Mouse (Mus musculus) heart, postnatal 0 days (tissue): Measurements from ENCODE around the gene Igsf8. TPM values are rescaled to one million over a fixed set of nuclear protein-coding genes. Genes with fewer than 3 reads are reported as not detected.

Source experiments
- ATAC-seq: fragments of 200-750 bp; cut with Nextera tagmentation; 2 replicates; pipeline ENCODE4 v1.8.0; 2017; ENCODE audit warnings: low read depth, moderate number of reproducible peaks, moderate library complexity; ENCODE audit not compliant: insufficient read depth
- DNase-seq: peaks from one replicate; pipeline ENCODE4 v3.0.0-alpha.2; 2016; ENCODE audit warnings: low spot score
- H3K27ac ChIP-seq: fragments of 300-500 bp; sonication (generic); 2 replicates; pipeline ENCODE4 v1.5.1; 2014; ENCODE audit warnings: low read depth, mild to moderate bottlenecking
- H3K27me3 ChIP-seq: fragments of 300-500 bp; sonication (generic); 2 replicates; pipeline ENCODE4 v1.6.1; 2014; ENCODE audit warnings: low read length, mixed read lengths; ENCODE audit not compliant: control insufficient read depth, insufficient read depth
- H3K36me3 ChIP-seq: fragments of 300-500 bp; sonication (generic); replicated peaks from 2 replicates; pipeline ENCODE4 v1.6.1; 2014; ENCODE audit warnings: low read length, mixed read lengths; ENCODE audit not compliant: control insufficient read depth, insufficient read depth
- H3K4me1 ChIP-seq: fragments of 300-500 bp; sonication (generic); 2 replicates; pipeline ENCODE4 v1.6.1; 2014; ENCODE audit warnings: antibody characterized with exemption; ENCODE audit not compliant: control insufficient read depth, insufficient read depth
- H3K4me2 ChIP-seq: fragments of 300-500 bp; sonication (generic); 2 replicates; pipeline ENCODE4 v1.6.1; 2014; ENCODE audit warnings: low read depth, mild to moderate bottlenecking, low read length, moderate library complexity
- H3K4me3 ChIP-seq: fragments of 300-500 bp; sonication (generic); 2 replicates; pipeline ENCODE4 v1.5.1; 2014; ENCODE audit warnings: low read depth, low read length
- H3K9ac ChIP-seq: fragments of 300-500 bp; sonication (generic); replicated peaks from 2 replicates; pipeline ENCODE4 v1.6.1; 2014; ENCODE audit warnings: low read depth, low read length, mixed read lengths
- H3K9me3 ChIP-seq: fragments of 300-500 bp; sonication (generic); replicated peaks from 2 replicates; pipeline ENCODE4 v1.6.1; 2016; ENCODE audit warnings: low read length; ENCODE audit not compliant: control insufficient read depth
- CTCF ChIP-seq: IDR thresholded peaks from 2 replicates; pipeline ENCODE4 v1.5.1; 2016; ENCODE audit warnings: antibody characterized with exemption, control low read depth, low read depth
- EP300 ChIP-seq: IDR thresholded peaks from 2 replicates; pipeline ENCODE4 v1.6.1; 2016; ENCODE audit warnings: antibody characterized with exemption, low read depth
- WGBS: fragments of 180-500 bp; shearing (Covaris S2); extraction: QIAGEN DNeasy Blood & Tissue Kit; methylation state at CpG from one replicate; pipeline ENCODE4 v1.1.7; 2014; 5-methylcytosine and 5-hydroxymethylcytosine counted together
- polyA plus RNA-seq: library from polyadenylated mRNA; unstranded; fragments of >200 nt; fragmentation: Nextera tagmentation; extraction: Ambion mirVana; gene quantifications from 2 replicates; pipeline ENCODE4 v1.2.1, GENCODE M21; 2015
- total RNA-seq: library from RNA; depleted of rRNA; stranded (reverse); fragments of >200 nt; gene quantifications from 2 replicates; pipeline ENCODE4 v1.2.3, GENCODE M21; 2014; ENCODE audit warnings: low replicate concordance

The Igsf8 gene
- total and polyA plus RNA-seq, 2 experiments from 2014 or later, result 11.4 to 22.1 TPM

DNA sequence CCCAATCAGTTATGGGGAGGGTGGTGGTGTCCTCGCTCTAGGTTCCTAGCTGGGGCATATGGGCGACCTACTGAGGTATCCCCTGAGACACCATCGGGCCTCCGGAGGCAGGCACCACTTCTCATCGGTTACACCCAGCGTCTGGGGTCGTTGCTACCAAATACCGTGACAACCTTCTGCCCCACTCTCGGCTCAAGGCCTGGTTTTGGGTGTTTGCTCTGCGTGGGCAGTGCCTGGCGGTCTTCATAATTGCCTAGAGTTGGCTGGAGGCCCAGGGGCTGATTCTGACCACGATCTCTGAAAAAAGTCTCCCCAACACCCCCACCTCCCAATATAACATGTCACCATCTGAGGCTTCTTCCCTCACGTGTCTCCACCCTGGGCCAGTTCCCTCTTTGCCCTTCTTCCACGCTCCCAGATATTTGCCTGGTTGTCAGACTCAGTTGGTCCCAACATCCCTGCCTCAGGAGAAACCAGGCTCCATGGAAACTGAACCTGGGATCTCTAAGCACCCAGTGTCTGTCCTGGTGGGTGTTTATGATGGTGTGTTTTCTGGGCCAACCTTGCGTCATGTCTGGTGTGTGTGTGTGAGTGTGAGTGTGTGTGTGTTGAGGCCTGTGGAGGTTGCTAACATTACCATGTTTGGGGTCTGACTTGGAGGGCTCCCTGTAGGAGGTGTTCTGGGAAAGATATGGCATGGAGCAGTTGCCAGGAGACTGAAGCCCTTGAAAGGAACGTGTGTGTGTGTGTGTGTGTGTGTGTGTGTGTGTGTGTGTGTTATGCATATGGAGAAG is 51.5 kb downstream of the Igsf8 start:
- no peaks in the 10 kb centered on the region for H3K36me3 ChIP-seq
- no peak for DNase-seq
- H3K27ac ChIP-seq, result no peak overlapping the region
- WGBS, result 18% methylated on average over 16 of the region's 16 CpGs
- 0 out of 2 replicates have a peak, but pooled peaks have one; percentile 0 for ATAC-seq
- peak overlapping the region; percentile 66 for H3K4me3 ChIP-seq
- H3K4me2 ChIP-seq, result peak overlapping the region; percentile 91
- H3K4me1 ChIP-seq, result peaks cover 4% of the 10 kb centered on the region; the same call in 1 of the 2 replicates
- H3K9ac ChIP-seq, result peak overlapping the region; percentile 68
- no peaks in the 10 kb centered on the region for H3K9me3 ChIP-seq
- no peaks in the 10 kb centered on the region for H3K27me3 ChIP-seq
- TF ChIP-seq EP300 (no peak), CTCF (no peak)

DNA sequence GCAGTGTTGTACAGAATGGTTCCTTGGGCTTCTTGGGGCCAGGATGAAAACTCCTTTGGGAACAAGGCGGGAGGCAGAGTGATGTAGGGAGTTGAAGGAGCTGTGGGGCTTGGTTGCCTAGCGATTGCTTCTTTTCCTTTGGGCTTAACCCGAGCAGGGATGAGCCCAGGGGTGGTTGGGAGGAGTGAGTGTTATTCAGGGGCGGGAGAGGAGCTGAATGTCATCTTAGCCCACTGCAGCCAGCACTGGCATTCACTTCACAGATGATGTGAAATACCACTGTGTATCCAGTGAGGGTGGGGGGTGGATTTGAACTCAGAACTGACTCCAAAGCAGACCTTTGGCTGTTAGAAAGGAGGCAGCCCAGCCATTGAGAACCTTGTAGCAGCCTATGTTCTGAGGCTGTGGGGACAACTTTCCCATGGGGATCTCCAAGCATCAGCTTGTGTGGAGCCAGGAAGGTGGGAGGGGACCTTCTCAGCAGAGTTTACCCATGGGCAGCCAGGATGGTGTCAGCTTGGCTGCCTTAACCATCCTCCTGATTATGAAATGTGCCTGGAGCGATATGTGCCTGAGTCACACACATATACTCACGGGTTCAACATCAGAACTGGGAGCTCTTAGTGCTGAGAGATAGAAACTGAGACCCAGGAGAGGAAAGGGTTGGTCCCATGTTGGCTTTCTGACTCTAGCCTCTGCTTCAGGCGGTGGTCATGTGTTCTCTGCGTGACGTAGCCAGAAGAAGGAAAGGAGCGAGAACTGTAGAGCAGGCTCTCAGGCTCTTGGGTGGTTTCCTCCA is 52.4 kb downstream of the Igsf8 start:
- H3K4me1 ChIP-seq, result peaks cover 4% of the 10 kb centered on the region; the same call in 1 of the 2 replicates

DNA sequence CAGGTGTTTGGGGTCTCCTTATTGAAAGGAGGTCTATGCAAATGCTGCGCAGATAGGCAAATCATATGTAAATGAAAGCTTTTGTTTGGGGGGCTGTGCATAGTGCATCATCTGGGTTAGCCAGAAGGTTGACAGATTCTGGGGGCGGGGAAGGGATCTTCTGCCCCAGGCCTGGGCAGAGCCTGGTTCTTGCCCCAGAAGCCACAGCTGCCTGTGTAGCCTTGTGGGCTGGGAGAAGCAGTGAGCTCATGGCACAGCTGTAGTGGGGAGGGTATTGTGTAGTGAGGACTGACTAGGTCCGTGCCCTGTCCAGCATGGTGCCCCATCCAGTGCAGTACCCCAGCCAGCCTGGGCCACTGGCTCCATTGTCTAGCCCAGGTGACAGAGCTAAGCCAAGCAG is 53.5 kb downstream of the Igsf8 start:
- Histone ChIP-seq H3K27ac (no peak overlapping the region), H3K4me3 (no peak overlapping the region), H3K4me1 (peaks cover 4% of the 10 kb centered on the region; the same call in 1 of the 2 replicates), H3K9ac (no peak overlapping the region), H3K9me3 (no peaks in the 10 kb centered on the region), H3K27me3 (no peaks in the 10 kb centered on the region), H3K36me3 (0 out of 2 replicates have a peak, but pooled peaks cover 4% of the 10 kb centered on the region), H3K4me2 (no peak overlapping the region)
- no peak for TF ChIP-seq EP300
- no peak for TF ChIP-seq CTCF
- 78% methylated on average over 3 of the region's 3 CpGs for WGBS
- ATAC-seq, result no peak
- DNase-seq, result no peak

More for the DNA sequence above, 52.4 kb downstream of the Igsf8 start:
- Histone ChIP-seq H3K4me2 (no peak overlapping the region), H3K27ac (no peak overlapping the region), H3K9me3 (no peaks in the 10 kb centered on the region), H3K27me3 (no peaks in the 10 kb centered on the region), H3K36me3 (no peaks in the 10 kb centered on the region), H3K9ac (no peak overlapping the region), H3K4me3 (no peak overlapping the region)
- DNase-seq (no peak), ATAC-seq (no peak)
- no peak for TF ChIP-seq EP300
- WGBS, result 82% methylated on average over 10 of the region's 10 CpGs

DNA sequence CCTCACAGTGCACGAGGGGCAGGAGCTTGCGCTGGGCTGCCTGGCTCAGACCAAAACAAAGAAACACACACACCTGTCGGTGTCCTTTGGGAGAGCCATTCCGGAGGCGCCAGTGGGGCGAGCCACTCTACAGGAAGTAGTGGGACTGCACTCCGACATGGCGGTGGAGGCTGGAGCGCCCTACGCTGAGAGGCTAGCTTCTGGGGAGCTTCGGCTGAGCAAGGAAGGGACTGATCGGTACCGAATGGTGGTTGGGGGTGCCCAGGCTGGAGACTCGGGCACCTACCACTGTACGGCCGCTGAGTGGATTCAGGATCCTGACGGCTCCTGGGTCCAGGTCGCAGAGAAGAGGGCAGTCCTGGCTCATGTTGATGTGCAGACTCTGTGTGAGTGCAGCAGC is 56.0 kb downstream of the Igsf8 start:
- H3K4me2 ChIP-seq, result no peak overlapping the region
- TF ChIP-seq CTCF (no peak), EP300 (no peak)
- H3K4me1 ChIP-seq, result 0 out of 2 replicates have a peak, but pooled peaks cover 4% of the 10 kb centered on the region
- 67% methylated on average over 18 of the region's 18 CpGs for WGBS
- H3K27me3 ChIP-seq, result no peaks in the 10 kb centered on the region
- H3K4me3 ChIP-seq, result no peak overlapping the region
- H3K27ac ChIP-seq, result no peak overlapping the region
- no peaks in the 10 kb centered on the region for H3K9me3 ChIP-seq
- H3K36me3 ChIP-seq, result 0 out of 2 replicates have a peak, but pooled peaks cover 4% of the 10 kb centered on the region
- DNase-seq (no peak), ATAC-seq (no peak)
- no peak overlapping the region for H3K9ac ChIP-seq

DNA sequence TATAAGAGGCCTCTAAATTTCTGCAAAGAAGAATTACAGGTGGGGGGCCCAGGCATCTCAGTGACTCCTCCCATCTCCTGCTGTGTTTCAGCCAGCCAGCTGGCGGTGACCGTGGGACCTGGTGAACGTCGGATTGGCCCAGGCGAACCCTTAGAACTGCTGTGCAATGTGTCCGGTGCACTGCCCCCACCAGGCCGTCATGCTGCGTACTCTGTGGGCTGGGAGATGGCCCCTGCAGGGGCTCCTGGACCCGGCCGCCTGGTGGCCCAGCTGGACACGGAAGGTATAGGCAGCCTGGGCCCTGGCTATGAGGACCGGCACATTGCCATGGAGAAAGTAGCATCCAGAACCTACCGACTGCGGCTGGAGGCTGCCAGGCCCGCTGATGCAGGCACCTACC is 56.5 kb downstream of the Igsf8 start:
- no peak for TF ChIP-seq CTCF
- TF ChIP-seq EP300, result no peak
- Histone ChIP-seq H3K4me1 (0 out of 2 replicates have a peak, but pooled peaks cover 2% of the 10 kb centered on the region), H3K9ac (no peak overlapping the region), H3K9me3 (no peaks in the 10 kb centered on the region), H3K4me2 (no peak overlapping the region), H3K27me3 (no peaks in the 10 kb centered on the region), H3K36me3 (0 out of 2 replicates have a peak, but pooled peaks cover 4% of the 10 kb centered on the region), H3K27ac (no peak overlapping the region), H3K4me3 (no peak overlapping the region)
- ATAC-seq (no peak), DNase-seq (no peak)
- 73% methylated on average over 15 of the region's 15 CpGs for WGBS
